Mouse (Mus musculus) ES-E14 (cell line): ENCODE results near the gene Mfsd5.

Experiments used
- MAFK ChIP-seq: IDR thresholded peaks from 2 replicates; pipeline ENCODE4 v1.6.1; 2014; ENCODE audit warnings: mild to moderate bottlenecking, low read depth, low read length, inconsistent platforms; ENCODE audit not compliant: insufficient read depth
- ZC3H11A ChIP-seq: IDR thresholded peaks from 2 replicates; pipeline ENCODE4 v1.6.1; 2012; ENCODE audit warnings: low read depth, mild to moderate bottlenecking, inconsistent platforms, low read length, borderline replicate concordance
- ZNF384 ChIP-seq: IDR thresholded peaks from 2 replicates; pipeline ENCODE4 v1.6.1; 2012; ENCODE audit warnings: low read depth, low read length, inconsistent platforms

- TF ChIP-seq MAFK: no peak
- no peak for TF ChIP-seq ZNF384
- no peak for TF ChIP-seq ZC3H11A
These were observed 48.6 kb upstream of the Mfsd5 start for GRCm38 (mm10) chr15:102230408-102231321.
